Mouse (Mus musculus): ENCODE measurements around the gene Sult1a1.

DNA sequence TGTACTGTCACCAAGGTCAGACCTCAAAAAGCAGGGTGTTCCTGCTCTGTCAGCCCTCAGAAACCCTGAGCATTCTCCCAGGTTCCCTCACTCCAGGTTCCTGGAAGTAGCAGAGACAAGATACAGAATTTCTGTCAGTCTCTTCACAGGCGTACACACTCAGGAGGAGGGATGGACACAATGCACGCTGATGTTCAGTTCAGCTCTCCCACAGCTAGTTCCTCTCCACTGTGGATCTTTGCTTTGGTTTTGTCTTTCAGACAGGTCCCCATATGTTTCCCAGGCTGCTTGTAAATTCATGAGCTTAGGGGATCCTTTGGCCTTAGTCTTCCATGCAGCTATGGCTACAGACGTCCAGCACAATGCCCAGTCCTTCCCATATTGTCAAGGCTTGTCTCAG is 20.7 kb upstream of the Sult1a1 start:
- TF ChIP-seq POLR2A (IDR thresholded peaks at IDR 0.05; ENCODE audit: borderline replicate concordance, extremely low read depth, insufficient read depth, insufficient read length, poor library complexity, severe bottlenecking): no peak
- no peak for TF ChIP-seq CTCF (IDR thresholded peaks at IDR 0.05; ENCODE audit: borderline replicate concordance, extremely low read depth, insufficient read depth, insufficient read length)
